Mouse (Mus musculus) left cerebral cortex, postnatal 36 days (tissue): ENCODE results near the gene Col18a1. TPM values are rescaled to one million over a fixed set of nuclear protein-coding genes. Genes with fewer than 3 reads are reported as not detected.

Source experiments
- DNase-seq, 2 experiments: peaks; one replicate each; pipeline ENCODE4 v3.0.0; 2021 to 2022; ENCODE audit warnings: low spot score in 2 of 2, mixed read lengths in 1 of 2
- intact Hi-C: fragments of 180-260 bp; cut with DNase I; formaldehyde crosslinking; loops from one replicate; pipeline ENCODE4 v1.15.1; 2025
- total RNA-seq, 2 experiments: library from RNA; stranded (reverse); gene quantifications; 2 replicates each; pipeline ENCODE4 v1.2.3; 2021

Gene Col18a1
- total RNA-seq, 2 experiments from 2014 or later: 3.3 to 4.3 TPM

GRCm38 (mm10) chr10:77119437-77119836, 46.9 kb downstream of the Col18a1 start:
- no peak for DNase-seq
- intact Hi-C loops: no loop called here

- no peak for DNase-seq
- intact Hi-C loops: no loop called here
Measured at GRCm38 (mm10) chr10:77118361-77118760, 48.0 kb downstream of the Col18a1 start.

- intact Hi-C loops: no loop called here
- no peak for DNase-seq
Measured at GRCm38 (mm10) chr10:77116537-77117455, 49.6 kb downstream of the Col18a1 start.

- intact Hi-C loops: no loop called here
- DNase-seq: no peak
Measured at GRCm38 (mm10) chr10:77113489-77114240, 52.7 kb downstream of the Col18a1 start.

GRCm38 (mm10) chr10:77111550-77112249, 54.6 kb downstream of the Col18a1 start:
- no peak for DNase-seq
- intact Hi-C loops: no loop called here

GRCm38 (mm10) chr10:77110843-77111242, 55.5 kb downstream of the Col18a1 start:
- no peak for DNase-seq
- intact Hi-C loops: no loop called here

- intact Hi-C loops: no loop called here
- DNase-seq: no peak
Measured at GRCm38 (mm10) chr10:77110010-77110409, 56.3 kb downstream of the Col18a1 start.

- DNase-seq: no peak
- intact Hi-C loops: no loop called here
Measured at GRCm38 (mm10) chr10:77108106-77108505, 58.2 kb downstream of the Col18a1 start.

- no peak for DNase-seq
- intact Hi-C loops: no loop called here
Measured at GRCm38 (mm10) chr10:77104327-77104726, 62.0 kb downstream of the Col18a1 start.

GRCm38 (mm10) chr10:77103689-77104088, 62.7 kb downstream of the Col18a1 start:
- no peak for DNase-seq
- intact Hi-C loops: no loop called here

- intact Hi-C loops: no loop called here
- no peak for DNase-seq
Measured at GRCm38 (mm10) chr10:77099777-77100176, 66.6 kb downstream of the Col18a1 start.

- DNase-seq: no peak
- intact Hi-C loops: no loop called here
Measured at GRCm38 (mm10) chr10:77098619-77099018, 67.7 kb downstream of the Col18a1 start.

- DNase-seq: no peak
- intact Hi-C loops: no loop called here
Measured at GRCm38 (mm10) chr10:77097890-77098200, 68.5 kb downstream of the Col18a1 start.

- no peak for DNase-seq
- intact Hi-C loops: no loop called here
Measured at GRCm38 (mm10) chr10:77097006-77097889, 69.1 kb downstream of the Col18a1 start.

GRCm38 (mm10) chr10:77095666-77096065, 70.7 kb downstream of the Col18a1 start:
- intact Hi-C loops: no loop called here
- DNase-seq: no peak

- peak; percentile 43 to 50 for DNase-seq
- intact Hi-C loops: no loop called here
Measured at GRCm38 (mm10) chr10:77093817-77094216, 72.5 kb downstream of the Col18a1 start.

GRCm38 (mm10) chr10:77091538-77092097, 74.7 kb downstream of the Col18a1 start:
- DNase-seq: no peak
- intact Hi-C loops: no loop called here

GRCm38 (mm10) chr10:77090063-77090462, 76.3 kb downstream of the Col18a1 start:
- no peak for DNase-seq
- intact Hi-C loops: no loop called here

- intact Hi-C loops: no loop called here
Measured at GRCm38 (mm10) chr10:77089336-77089735, 77.0 kb downstream of the Col18a1 start.

More at GRCm38 (mm10) chr10:77089336-77089735, 77.0 kb downstream of the Col18a1 start:
- no peak for DNase-seq
